Mouse (Mus musculus) thymus, adult 2 months (tissue): ENCODE measurements around the gene Ino80d.

Source experiments
- CTCF ChIP-seq: fragments of 200-500 bp; IDR thresholded peaks from 2 replicates; pipeline ENCODE4 v1.5.1; 2012; ENCODE audit warnings: mild to moderate bottlenecking, control low read depth, low read length, moderate library complexity, borderline replicate concordance; ENCODE audit not compliant: control insufficient read depth, poor library complexity, insufficient read depth; ENCODE audit errors: extremely low read depth
- POLR2A ChIP-seq: fragments of 200-500 bp; IDR thresholded peaks from 2 replicates; pipeline ENCODE4 v1.6.1; 2012; ENCODE audit warnings: mild to moderate bottlenecking, low read length, control low read depth, moderate library complexity; ENCODE audit not compliant: control insufficient read depth, poor library complexity, insufficient read depth; ENCODE audit errors: extremely low read depth

- 0 out of 2 replicates have a peak, but pooled peaks have one; percentile 30 for TF ChIP-seq CTCF
- TF ChIP-seq POLR2A = no peak
These were observed 150.2 kb downstream of the Ino80d start for GRCm38 (mm10) chr1:62964291-62964690.
